Mouse (Mus musculus) heart, embryonic 14.5 days (tissue): ENCODE results near the gene Bdh1. TPM values are rescaled to one million over a fixed set of nuclear protein-coding genes. Genes with fewer than 3 reads are reported as not detected.

Experiments used
- ATAC-seq: fragments of 200-750 bp; cut with Nextera tagmentation; 2 replicates; pipeline ENCODE4 v1.8.0; 2017; ENCODE audit warnings: low read depth, moderate TSS enrichment; ENCODE audit not compliant: insufficient number of reproducible peaks, insufficient read depth, low FRiP score
- H3K27ac ChIP-seq, 2 experiments: fragments of 200-500 bp in 1 of 2; fragments of 300-500 bp in 1 of 2; sonication (generic) in 1 of 2; replicated peaks in 1 of 2; 2 replicates each; pipeline ENCODE4 v1.5.1; 2012 to 2014; ENCODE audit warnings: low read depth in 2 of 2, low read length in 2 of 2, control low read depth in 1 of 2, mild to moderate bottlenecking in 1 of 2, mixed read lengths in 1 of 2; ENCODE audit not compliant: control insufficient read depth in 1 of 2, insufficient read depth in 1 of 2
- H3K27me3 ChIP-seq: fragments of 300-500 bp; sonication (generic); 2 replicates; pipeline ENCODE4 v1.6.1; 2014; ENCODE audit warnings: mild to moderate bottlenecking, low read length, control low read depth; ENCODE audit not compliant: control insufficient read depth, insufficient read depth
- H3K36me3 ChIP-seq: fragments of 300-500 bp; sonication (generic); 2 replicates; pipeline ENCODE4 v1.6.1; 2014; ENCODE audit warnings: mild to moderate bottlenecking, control low read depth, low read length, mixed read lengths; ENCODE audit not compliant: control insufficient read depth, insufficient read depth
- H3K4me1 ChIP-seq, 2 experiments: fragments of 200-500 bp in 1 of 2; fragments of 300-500 bp in 1 of 2; sonication (generic) in 1 of 2; 2 replicates each; pipeline ENCODE4 v1.6.1; 2012 to 2014; ENCODE audit warnings: low read length in 2 of 2, control low read depth in 1 of 2, mixed read lengths in 1 of 2; ENCODE audit not compliant: control insufficient read depth in 2 of 2, insufficient read depth in 2 of 2
- H3K4me2 ChIP-seq: fragments of 300-500 bp; sonication (generic); 2 replicates; pipeline ENCODE4 v1.6.1; 2014; ENCODE audit warnings: mild to moderate bottlenecking, low read length
- H3K4me3 ChIP-seq, 2 experiments: fragments of 200-500 bp in 1 of 2; fragments of 300-500 bp in 1 of 2; sonication (generic) in 1 of 2; 2 replicates each; pipeline ENCODE4 v1.5.1; 2012 to 2014; ENCODE audit warnings: low read length in 2 of 2, mild to moderate bottlenecking in 2 of 2, control low read depth in 1 of 2, low read depth in 1 of 2, moderate library complexity in 1 of 2; ENCODE audit not compliant: control insufficient read depth in 1 of 2, insufficient read depth in 1 of 2
- H3K9ac ChIP-seq: fragments of 300-500 bp; sonication (generic); 2 replicates; pipeline ENCODE4 v1.6.1; 2014; ENCODE audit warnings: mild to moderate bottlenecking, low read length
- H3K9me3 ChIP-seq: fragments of 300-500 bp; sonication (generic); 2 replicates; pipeline ENCODE4 v1.6.1; 2016; ENCODE audit warnings: low read length, control low read depth; ENCODE audit not compliant: control insufficient read depth
- WGBS: fragments of 180-500 bp; shearing (Covaris S2); extraction: QIAGEN DNeasy Blood & Tissue Kit; methylation state at CpG from one replicate; pipeline ENCODE4 v1.1.7; 2014; 5-methylcytosine and 5-hydroxymethylcytosine counted together
- polyA plus RNA-seq: library from polyadenylated mRNA; unstranded; fragments of >200 nt; fragmentation: Nextera tagmentation; extraction: Ambion mirVana; gene quantifications from 2 replicates; pipeline ENCODE4 v1.2.1, GENCODE M21; 2014

The Bdh1 gene
- polyA plus RNA-seq, 1 experiment from 2014 or later, result 9.0 TPM

DNA sequence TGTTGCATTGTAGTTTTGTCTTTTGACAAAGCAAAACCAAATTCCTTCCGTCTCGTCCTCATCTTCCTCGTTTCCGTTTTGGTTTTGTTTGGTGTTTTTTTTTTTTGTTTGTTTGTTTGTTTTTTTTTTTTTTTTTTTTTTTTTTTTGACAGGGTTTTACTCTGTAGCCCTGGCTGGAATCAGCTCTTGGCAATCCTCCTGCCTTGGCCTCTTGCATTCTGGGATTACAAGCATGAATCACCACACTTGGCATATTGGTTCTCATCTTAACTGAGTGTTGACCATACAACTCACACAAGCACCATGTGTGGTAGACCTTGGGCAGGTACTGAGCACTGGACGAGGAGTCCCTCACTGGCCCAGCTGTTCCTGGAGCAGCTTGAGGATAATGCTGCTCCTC, 63.3 kb downstream of the Bdh1 start:
- ATAC-seq, result no peak
- WGBS, result 92% methylated on average over 5 of the region's 5 CpGs
- Histone ChIP-seq H3K27me3 (no peaks in the 10 kb centered on the region), H3K27ac (no peak overlapping the region), H3K4me2 (no peak overlapping the region), H3K36me3 (no peaks in the 10 kb centered on the region), H3K4me3 (no peak overlapping the region), H3K4me1 (peaks cover 4 to 6% of the 10 kb centered on the region in 2 experiments; a peak in 2 of 4 replicates), H3K9ac (no peak overlapping the region), H3K9me3 (no peaks in the 10 kb centered on the region)

DNA sequence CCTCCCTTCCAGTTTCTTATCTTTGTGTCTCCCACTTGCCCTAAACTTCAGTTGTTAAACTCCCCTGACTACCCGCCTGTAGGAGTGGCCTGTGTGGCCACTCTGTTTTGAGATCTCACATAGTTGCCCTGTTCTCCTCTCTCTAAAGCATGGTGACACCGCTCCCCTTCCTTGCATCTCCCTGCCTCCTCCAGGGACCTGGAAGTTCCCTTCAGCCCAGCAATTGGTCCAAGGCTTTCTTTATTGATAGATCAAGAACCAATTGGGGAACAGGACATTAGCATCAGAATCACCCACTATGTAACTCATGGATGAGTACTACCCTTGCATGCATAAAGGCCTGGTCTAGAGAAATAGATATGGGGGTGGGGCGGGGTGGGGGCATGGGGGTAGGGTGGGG, 65.2 kb downstream of the Bdh1 start:
- Histone ChIP-seq H3K4me2 (no peak overlapping the region), H3K4me1 (peaks cover 4 to 6% of the 10 kb centered on the region in 2 experiments; a peak in 2 of 4 replicates), H3K9me3 (no peaks in the 10 kb centered on the region), H3K4me3 (no peak overlapping the region), H3K27me3 (no peaks in the 10 kb centered on the region), H3K36me3 (no peaks in the 10 kb centered on the region), H3K9ac (no peak overlapping the region), H3K27ac (no peak overlapping the region)
- no peak for ATAC-seq
- 83% methylated on average over 3 of the region's 3 CpGs for WGBS

DNA sequence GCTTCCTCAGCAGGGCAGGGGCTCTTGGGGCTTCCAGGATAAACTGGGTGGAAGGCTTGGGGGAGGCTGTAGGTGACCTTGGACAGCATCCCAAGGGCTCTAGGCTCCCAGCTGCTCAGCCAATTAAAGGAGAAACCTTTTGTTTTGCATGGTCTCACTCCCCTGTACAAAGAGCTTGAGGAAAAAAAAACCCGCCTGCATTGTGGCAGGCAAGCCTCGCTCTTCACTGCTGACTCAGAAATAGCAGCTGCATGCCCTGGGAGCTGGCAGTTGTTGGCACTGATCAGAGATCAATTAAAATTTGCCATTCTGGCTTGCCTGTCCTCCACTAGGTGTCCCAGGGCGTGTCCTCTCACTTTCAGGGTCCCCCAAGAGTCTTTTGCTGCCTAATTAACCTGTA, 67.0 kb downstream of the Bdh1 start:
- Histone ChIP-seq H3K4me2 (no peak overlapping the region), H3K4me3 (no peak overlapping the region), H3K9ac (no peak overlapping the region), H3K9me3 (no peaks in the 10 kb centered on the region), H3K4me1 (peaks cover 16 to 17% of the 10 kb centered on the region in 2 experiments; a peak in 3 of 4 replicates), H3K27ac (no peak overlapping the region), H3K27me3 (no peaks in the 10 kb centered on the region), H3K36me3 (no peaks in the 10 kb centered on the region)
- no peak for ATAC-seq
- WGBS, result 33% methylated on average over 3 of the region's 3 CpGs

DNA sequence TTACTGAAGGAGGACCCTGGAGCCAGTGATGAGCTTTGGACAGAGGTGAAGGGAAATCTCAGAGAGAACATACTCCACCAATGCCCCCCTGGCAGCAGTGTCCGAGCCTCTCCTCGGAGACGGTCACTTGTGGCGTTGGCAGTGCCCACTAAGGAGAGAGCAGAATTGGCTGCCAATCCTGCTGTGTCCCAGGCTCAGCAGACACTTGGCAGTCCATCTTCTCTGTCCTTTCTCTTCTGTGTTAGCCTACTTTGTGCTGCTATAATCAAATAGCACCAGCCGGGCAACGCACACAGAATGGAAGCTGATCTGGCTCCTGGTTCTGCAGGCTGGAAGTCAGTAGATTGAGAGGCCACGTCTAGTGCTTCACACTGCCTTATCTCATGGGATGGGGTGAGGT, 68.9 kb downstream of the Bdh1 start:
- Histone ChIP-seq H3K9ac (no peak overlapping the region), H3K27me3 (no peaks in the 10 kb centered on the region), H3K4me3 (no peak overlapping the region), H3K27ac (no peak overlapping the region), H3K4me2 (no peak overlapping the region), H3K4me1 (peaks cover 29 to 31% of the 10 kb centered on the region in 2 experiments), H3K9me3 (no peaks in the 10 kb centered on the region), H3K36me3 (no peaks in the 10 kb centered on the region)
- WGBS, result 85% methylated on average over 7 of the region's 7 CpGs
- ATAC-seq, result no peak

DNA sequence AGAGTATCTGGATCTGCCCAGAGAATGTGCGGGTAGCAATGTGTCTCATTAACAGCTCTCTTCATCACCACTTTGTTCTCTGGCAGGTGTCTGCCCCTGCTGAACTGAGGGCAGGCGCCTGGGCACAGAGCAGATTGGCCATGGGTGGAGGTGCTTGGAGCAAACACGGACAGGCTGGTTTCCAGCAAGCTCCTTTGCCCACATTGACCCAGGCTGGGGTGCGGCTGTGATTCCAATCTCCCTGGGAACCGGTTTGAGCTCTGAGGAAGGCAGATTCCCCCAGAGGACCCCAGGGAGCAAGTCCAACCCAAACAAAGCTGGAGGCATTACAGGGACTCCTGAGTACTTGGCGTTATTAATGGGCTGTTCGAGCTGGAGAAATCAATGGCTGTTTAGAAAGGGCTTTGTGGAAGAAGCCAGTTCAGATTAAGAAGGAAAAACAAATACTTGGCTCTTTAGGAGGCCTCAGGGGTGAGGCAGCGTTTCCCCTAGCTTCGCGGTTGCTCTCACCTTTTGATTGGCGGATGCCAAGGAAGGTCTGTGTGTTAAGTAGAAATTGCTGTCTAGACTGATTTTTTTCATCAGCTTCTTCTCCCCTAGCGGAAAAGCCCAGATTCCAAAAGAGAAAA, 71.0 kb downstream of the Bdh1 start:
- H3K4me1 ChIP-seq, result peaks cover 29 to 31% of the 10 kb centered on the region in 2 experiments
- H3K4me3 ChIP-seq, result no peak overlapping the region
- H3K9ac ChIP-seq, result no peak overlapping the region
- H3K36me3 ChIP-seq, result no peaks in the 10 kb centered on the region
- H3K27ac ChIP-seq, result no peak overlapping the region
- WGBS, result 45% methylated on average over 12 of the region's 12 CpGs
- no peaks in the 10 kb centered on the region for H3K9me3 ChIP-seq
- H3K27me3 ChIP-seq, result no peaks in the 10 kb centered on the region
- H3K4me2 ChIP-seq, result no peak overlapping the region
- ATAC-seq, result no peak

DNA sequence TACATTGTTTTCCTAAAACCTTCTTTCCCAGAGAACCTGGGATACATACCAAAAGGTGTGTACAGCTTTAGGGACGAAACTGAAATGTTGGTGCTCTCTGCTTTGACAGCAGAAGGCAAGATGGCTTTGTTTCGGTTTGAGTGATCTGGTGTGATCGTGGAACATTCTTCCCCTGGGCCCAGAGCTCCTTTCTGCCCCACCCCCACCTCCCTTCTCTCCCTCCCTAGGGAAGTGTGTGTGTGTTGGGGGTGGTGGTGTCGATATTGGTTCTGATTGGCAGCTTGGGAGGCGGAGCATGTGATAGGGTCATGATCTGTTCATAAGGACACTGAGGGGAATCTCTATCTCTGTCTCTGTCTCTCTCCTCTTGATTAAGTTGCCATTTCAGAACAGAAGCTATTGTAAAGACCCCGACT, 71.5 kb downstream of the Bdh1 start:
- H3K27me3 ChIP-seq, result no peaks in the 10 kb centered on the region
- no peaks in the 10 kb centered on the region for H3K9me3 ChIP-seq
- 48% methylated on average over 6 of the region's 6 CpGs for WGBS
- H3K36me3 ChIP-seq, result no peaks in the 10 kb centered on the region
- peaks cover 29 to 31% of the 10 kb centered on the region in 2 experiments for H3K4me1 ChIP-seq
- H3K9ac ChIP-seq, result no peak overlapping the region
- H3K27ac ChIP-seq, result no peak overlapping the region
- no peak overlapping the region for H3K4me2 ChIP-seq
- ATAC-seq, result no peak
- H3K4me3 ChIP-seq, result no peak overlapping the region

DNA sequence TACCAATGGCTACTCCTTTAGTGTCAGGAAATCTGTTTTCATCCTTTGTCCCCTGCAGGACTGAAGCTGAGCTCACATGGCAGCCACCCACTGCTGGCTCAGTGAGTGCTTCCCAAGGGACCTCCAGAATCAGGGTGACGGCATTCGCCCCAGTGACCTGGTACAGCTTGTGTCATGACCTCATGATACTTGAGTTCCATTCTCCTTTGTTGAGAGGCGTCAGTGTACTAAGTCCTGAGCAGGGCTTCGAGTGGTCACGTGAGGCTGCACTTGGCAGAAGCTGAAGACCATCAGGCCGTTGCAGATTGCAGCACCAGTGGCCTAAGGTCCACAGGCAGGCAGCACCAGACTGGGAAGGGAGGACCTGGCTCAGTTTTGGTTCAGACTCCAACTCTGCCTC, 71.9 kb downstream of the Bdh1 start:
- no peak overlapping the region for H3K9ac ChIP-seq
- no peak overlapping the region for H3K4me2 ChIP-seq
- H3K4me3 ChIP-seq, result no peak overlapping the region
- no peak for ATAC-seq
- H3K9me3 ChIP-seq, result no peaks in the 10 kb centered on the region
- H3K27me3 ChIP-seq, result no peaks in the 10 kb centered on the region
- H3K4me1 ChIP-seq, result peaks cover 28 to 29% of the 10 kb centered on the region in 2 experiments
- no peaks in the 10 kb centered on the region for H3K36me3 ChIP-seq
- 25% methylated on average over 6 of the region's 6 CpGs for WGBS
- no peak overlapping the region for H3K27ac ChIP-seq

DNA sequence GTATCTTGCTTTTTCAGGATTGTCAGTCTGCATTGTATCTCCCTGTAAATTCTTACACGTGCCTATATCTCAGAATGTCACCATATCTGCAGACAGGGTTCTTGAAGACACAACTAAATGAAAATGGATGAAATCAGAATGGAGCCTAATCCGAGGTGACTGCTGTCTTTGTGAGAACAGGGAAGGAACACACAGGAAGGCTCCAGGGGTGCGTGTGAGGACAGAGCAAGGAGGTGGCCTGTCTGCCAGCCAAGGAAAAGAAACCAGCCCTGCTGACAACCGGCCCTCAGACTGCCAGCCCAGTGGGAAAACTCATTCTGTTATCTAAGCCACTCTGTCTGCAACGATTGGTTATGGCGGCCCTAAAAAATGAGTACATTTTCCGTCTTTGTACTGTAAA, 73.3 kb downstream of the Bdh1 start:
- Histone ChIP-seq H3K9me3 (no peaks in the 10 kb centered on the region), H3K9ac (no peak overlapping the region), H3K4me1 (peaks cover 25% of the 10 kb centered on the region in 2 experiments), H3K4me2 (no peak overlapping the region), H3K36me3 (no peaks in the 10 kb centered on the region), H3K27ac (no peak overlapping the region), H3K4me3 (no peak overlapping the region), H3K27me3 (no peaks in the 10 kb centered on the region)
- 24% methylated on average over 7 of the region's 7 CpGs for WGBS
- no peak for ATAC-seq
